Mouse (Mus musculus): ENCODE measurements around the gene Vmn2r-ps130. TPM values are rescaled to one million over a fixed set of nuclear protein-coding genes. Genes with fewer than 3 reads are reported as not detected.

Vmn2r-ps130 gene
- polyA plus RNA-seq (2012; rRNA removed), result not detected in 2 replicates

GRCm38 (mm10) chr17:23060866-23061265, at the start of gene Vmn2r-ps130:
TSS of gene Vmn2r-ps130 (plus strand) at chr17:23061166.

Other genes starting within 250 kb of the Vmn2r-ps130 start
- gene Zfp945, start 194.0 kb upstream of the Vmn2r-ps130 start, polyA plus RNA-seq (2012; rRNA removed), result 1.00 and 1.2 TPM in 2 replicates
- gene Vmn2r113, start 118.2 kb upstream of the Vmn2r-ps130 start, polyA plus RNA-seq (2012; rRNA removed), result not detected in 2 replicates
- 0.20 and 0.54 TPM in 2 replicates for gene Zfp40, start 132.1 kb downstream of the Vmn2r-ps130 start, polyA plus RNA-seq (2012; rRNA removed)